Mouse (Mus musculus) gastrocnemius, postnatal 14 days (tissue): ENCODE measurements around the gene Wdfy2. TPM values are rescaled to one million over a fixed set of nuclear protein-coding genes. Genes with fewer than 3 reads are reported as not detected.

Experiments used
- DNase-seq: peaks from one replicate; pipeline ENCODE4 v3.0.0; 2021; ENCODE audit warnings: mixed read lengths
- intact Hi-C: fragments of 180-260 bp; cut with DNase I; formaldehyde crosslinking; loops from one replicate; pipeline ENCODE4 v1.15.1; 2025; ENCODE audit warnings: low total_unique reads
- microRNA-seq, 2 experiments: library from miRNA; unstranded; fragments of <30 nt; microRNA quantifications; one replicate each; pipeline ENCODE4 v1.2.0; 2021
- total RNA-seq, 2 experiments: library from RNA; stranded (reverse); gene quantifications; 2 replicates each; pipeline ENCODE4 v1.2.3; 2021

The Wdfy2 gene
- total RNA-seq, 2 experiments from 2014 or later: 7.4 to 7.8 TPM

GRCm38 (mm10) chr14:62984410-62984809 lies 146.9 kb downstream of the Wdfy2 start, which contains the start of gene Defb48:
Defb48 (minus strand) TSS chr14:62984510.
- intact Hi-C loops: no loop called here
- DNase-seq: no peak

GRCm38 (mm10) chr14:62991271-62991670 lies 153.8 kb downstream of the Wdfy2 start:
- intact Hi-C loops: no loop called here
- DNase-seq: no peak

- no peak for DNase-seq
These were observed 154.5 kb downstream of the Wdfy2 start for GRCm38 (mm10) chr14:62991849-62992510.

GRCm38 (mm10) chr14:62997777-62998176 lies 160.3 kb downstream of the Wdfy2 start, which contains the start of gene Defb47:
Defb47 (plus strand) TSS chr14:62998077.
- no peak for DNase-seq
- intact Hi-C loops: no loop called here

More at GRCm38 (mm10) chr14:62991849-62992510, 154.5 kb downstream of the Wdfy2 start:
- intact Hi-C loops: no loop called here

DNA sequence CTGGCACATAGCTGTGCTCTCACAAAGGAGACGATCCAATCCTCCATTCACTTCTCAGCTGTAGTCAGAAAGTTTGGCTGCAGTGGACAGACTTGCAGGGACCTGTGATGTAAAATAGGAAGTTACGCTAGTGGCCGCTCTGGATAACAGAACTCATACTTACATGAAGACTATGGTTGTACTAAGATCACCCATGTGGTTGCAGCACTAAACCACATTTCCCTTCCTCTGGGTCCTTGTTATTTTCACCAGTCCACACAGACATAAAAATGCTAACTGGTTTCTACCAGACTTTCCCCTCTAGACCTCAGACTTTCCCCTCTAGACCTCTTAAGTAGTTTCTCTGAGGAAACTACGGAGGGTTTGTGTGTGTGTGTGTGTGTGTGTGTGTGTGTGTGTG lies 161.5 kb downstream of the Wdfy2 start:
- DNase-seq: no peak
- intact Hi-C loops: no loop called here

- no peak for DNase-seq
These were observed 165.1 kb downstream of the Wdfy2 start for GRCm38 (mm10) chr14:63002588-63002987.

More at GRCm38 (mm10) chr14:63002588-63002987, 165.1 kb downstream of the Wdfy2 start:
- intact Hi-C loops: no loop called here

Small RNAs within 50 kb of the gene (microRNA-seq; reads per million reads assigned to microRNA genes)
- gene Mir6541 (0 reads per million in 2 experiments), gene Mir8098 (0.32 to 1.0 reads per million in 2 experiments)

Other genes starting within 250 kb of the Wdfy2 start
- not detected for gene Serpine3, start 174.0 kb upstream of the Wdfy2 start, total RNA-seq
- 10 to 100 TPM; 11.8 to 12.3 TPM for gene Ints6, start 76.5 kb upstream of the Wdfy2 start, total RNA-seq
- not detected for gene Defb48, start 146.8 kb downstream of the Wdfy2 start, total RNA-seq
- gene Defb47, start 160.4 kb downstream of the Wdfy2 start, total RNA-seq: not detected
- gene Defb43, start 174.1 kb downstream of the Wdfy2 start, total RNA-seq: not detected
- gene Defb42, start 209.3 kb downstream of the Wdfy2 start, total RNA-seq: not detected
- not detected for gene Defb30, start 212.3 kb downstream of the Wdfy2 start, total RNA-seq